Mouse (Mus musculus) naive thymus-derived CD4-positive, alpha-beta T cell, adult 2 months (primary cell): ENCODE measurements around the gene Cdc37l1.

Experiments used
- DNase-seq: peaks from one replicate; pipeline ENCODE4 v3.0.0-alpha.2; 2011; ENCODE audit warnings: low read depth

Cdc37l1 gene

GRCm38 (mm10) chr19:29008069-29008706 lies 18.0 kb downstream of the Cdc37l1 start:
- DNase-seq: no peak

GRCm38 (mm10) chr19:29009046-29009445 lies 18.9 kb downstream of the Cdc37l1 start:
- no peak for DNase-seq

GRCm38 (mm10) chr19:29011355-29011990 lies 21.3 kb downstream of the Cdc37l1 start:
- no peak for DNase-seq

- no peak for DNase-seq
These were observed 24.4 kb downstream of the Cdc37l1 start for GRCm38 (mm10) chr19:29014466-29015055.

- no peak for DNase-seq
These were observed 25.5 kb downstream of the Cdc37l1 start for GRCm38 (mm10) chr19:29015410-29016203.

GRCm38 (mm10) chr19:29016204-29016765 lies 26.1 kb downstream of the Cdc37l1 start:
- no peak for DNase-seq

GRCm38 (mm10) chr19:29016786-29017185 lies 26.6 kb downstream of the Cdc37l1 start:
- no peak for DNase-seq

- DNase-seq: no peak
These were observed 29.5 kb downstream of the Cdc37l1 start for GRCm38 (mm10) chr19:29019647-29020046.

GRCm38 (mm10) chr19:29021754-29022345 lies 31.7 kb downstream of the Cdc37l1 start:
- no peak for DNase-seq

- no peak for DNase-seq
These were observed 34.3 kb downstream of the Cdc37l1 start for GRCm38 (mm10) chr19:29024391-29024947.

GRCm38 (mm10) chr19:29031788-29032187 lies 41.6 kb downstream of the Cdc37l1 start:
- DNase-seq: no peak

- no peak for DNase-seq
These were observed 42.5 kb downstream of the Cdc37l1 start for GRCm38 (mm10) chr19:29032662-29033061.

- no peak for DNase-seq
These were observed 46.9 kb downstream of the Cdc37l1 start for GRCm38 (mm10) chr19:29037026-29037425.

- no peak for DNase-seq
These were observed 47.4 kb downstream of the Cdc37l1 start for GRCm38 (mm10) chr19:29037541-29037940.

GRCm38 (mm10) chr19:29039334-29039733 lies 49.2 kb downstream of the Cdc37l1 start:
- DNase-seq: no peak

GRCm38 (mm10) chr19:29040206-29040605 lies 50.1 kb downstream of the Cdc37l1 start:
- DNase-seq: no peak

- DNase-seq: no peak
These were observed 52.0 kb downstream of the Cdc37l1 start for GRCm38 (mm10) chr19:29042143-29042542.

GRCm38 (mm10) chr19:29042647-29043046 lies 52.5 kb downstream of the Cdc37l1 start:
- DNase-seq: no peak

- DNase-seq: no peak
These were observed 54.2 kb downstream of the Cdc37l1 start for GRCm38 (mm10) chr19:29044353-29044768.

GRCm38 (mm10) chr19:29045369-29045768 lies 55.2 kb downstream of the Cdc37l1 start:
- no peak for DNase-seq

- DNase-seq: no peak
These were observed 56.0 kb downstream of the Cdc37l1 start for GRCm38 (mm10) chr19:29045956-29046650.
